Mouse (Mus musculus) brain, embryonic 14.5 days (tissue): ENCODE measurements around the gene Zfp58. TPM values are rescaled to one million over a fixed set of nuclear protein-coding genes. Genes with fewer than 3 reads are reported as not detected.
A peak's percentile ranks its signal among the peaks of the same experiment; 100 is the strongest.
"Not testable (repeated sequence)": the region's sequence is repeated elsewhere in the genome, so short reads cannot be mapped to it uniquely, and the experiment has no call there.

Experiments
- DNase-seq: peaks from one replicate; pipeline ENCODE4 v3.0.0-alpha.2; 2011; ENCODE audit warnings: low read depth
- CTCF ChIP-seq: fragments of 200-500 bp; IDR thresholded peaks from 2 replicates; pipeline ENCODE4 v1.5.1; 2012; ENCODE audit warnings: inconsistent platforms, mild to moderate bottlenecking, moderate library complexity, borderline replicate concordance; ENCODE audit not compliant: insufficient read depth, insufficient read length; ENCODE audit errors: extremely low read depth
- POLR2A ChIP-seq: fragments of 200-500 bp; IDR thresholded peaks from 2 replicates; pipeline ENCODE4 v1.6.1; 2012; ENCODE audit warnings: mild to moderate bottlenecking, inconsistent platforms, borderline replicate concordance; ENCODE audit not compliant: poor library complexity, insufficient read depth, insufficient read length, severe bottlenecking; ENCODE audit errors: extremely low read depth
- polyA plus RNA-seq: library from polyadenylated mRNA; depleted of rRNA; stranded (reverse); fragments of >200 nt; gene quantifications from 2 replicates; pipeline ENCODE4 v1.2.3, GENCODE M21; 2012; rRNA removed

Gene Zfp58
- 5.4 and 5.6 TPM in 2 replicates for polyA plus RNA-seq

GRCm38 (mm10) chr13:67500084-67500719, at the start of gene Zfp58:
Gene Zfp58 (minus strand): TSS chr13:67500555.
- peak; percentile 97 for DNase-seq
- TF ChIP-seq CTCF (no peak), POLR2A (no peak)

GRCm38 (mm10) chr13:67545941-67546340, 45.6 kb upstream of the Zfp58 start:
- no peak for TF ChIP-seq CTCF
- TF ChIP-seq POLR2A, result no peak
- DNase-seq, result no peak

DNA sequence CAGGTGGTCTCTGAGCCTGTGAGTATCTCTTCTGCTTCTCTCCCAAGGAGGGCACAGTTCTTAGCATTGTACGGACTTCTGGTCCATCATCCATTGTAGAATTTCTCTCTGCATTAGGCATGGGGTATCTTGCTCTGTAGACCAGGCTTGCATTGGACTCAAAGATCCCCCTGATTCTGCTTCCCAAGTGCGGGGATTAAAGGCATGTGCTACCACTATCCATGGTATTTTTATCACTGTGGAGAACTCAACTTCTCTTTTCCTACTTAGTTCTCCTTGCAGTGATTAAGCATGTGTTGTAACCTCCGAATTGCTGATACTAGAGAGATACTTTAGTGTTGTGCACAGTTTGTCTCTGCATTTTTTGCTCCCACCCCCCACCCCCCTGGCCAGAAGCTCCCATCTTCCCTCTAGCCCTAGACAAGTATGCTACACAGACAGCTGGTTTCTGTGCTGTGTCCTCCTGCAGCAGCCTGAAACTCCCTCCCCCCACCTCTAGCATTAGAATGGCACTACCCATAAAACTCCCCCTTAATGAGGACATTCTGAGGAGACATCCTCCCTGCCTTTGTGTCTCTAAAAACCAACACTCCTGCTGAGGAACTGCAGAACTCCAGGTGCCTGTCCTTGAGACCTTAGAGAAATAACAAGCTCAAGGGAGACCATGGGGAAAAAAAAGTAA, 26.8 kb upstream of the Zfp58 start:
- no peak for DNase-seq
- TF ChIP-seq CTCF (no peak), POLR2A (no peak)

- peak; percentile 98 for DNase-seq
- 0 out of 2 replicates have a peak, but pooled peaks have one; percentile 25 for TF ChIP-seq POLR2A
- no peak for TF ChIP-seq CTCF
Observed at GRCm38 (mm10) chr13:67525753-67526410, 25.5 kb upstream of the Zfp58 start, which contains the start of the genes Gm26965 and Zfp87. Gene Gm26965 (minus strand): TSS chr13:67526151. Gene Zfp87 (minus strand): TSS chr13:67526177.

DNA sequence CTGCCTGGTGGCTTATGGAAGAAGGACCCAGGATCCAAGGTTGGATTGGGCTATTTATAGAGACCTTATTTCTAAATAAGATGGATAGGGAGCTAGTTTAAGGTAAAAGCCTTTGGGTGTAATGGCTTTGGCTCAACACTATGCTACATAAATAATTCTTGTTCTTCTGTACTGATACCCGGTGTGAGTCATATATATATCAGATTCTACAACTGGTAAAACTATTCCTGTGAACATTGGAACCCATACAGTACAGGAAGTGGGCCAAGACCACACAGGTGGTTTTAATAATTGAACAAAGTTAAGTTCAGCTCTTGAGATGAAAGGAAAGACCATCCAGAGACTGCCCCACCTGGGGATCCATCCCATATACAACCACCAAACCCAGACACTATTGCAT, 553 bp upstream of the Zfp58 start:
- DNase-seq, result no peak
- TF ChIP-seq CTCF, result no peak
- no peak for TF ChIP-seq POLR2A

GRCm38 (mm10) chr13:67495631-67496030, 4.7 kb downstream of the Zfp58 start:
- no peak for DNase-seq
- TF ChIP-seq POLR2A (no peak), CTCF (no peak)

- no peak for DNase-seq
- no peak for TF ChIP-seq CTCF
- TF ChIP-seq POLR2A, result no peak
Observed at GRCm38 (mm10) chr13:67484424-67484811, 15.9 kb downstream of the Zfp58 start.

GRCm38 (mm10) chr13:67483625-67484423, 16.5 kb downstream of the Zfp58 start, which contains the start of gene Zfp874b:
Gene Zfp874b (minus strand): TSS chr13:67484258.
- no peak for TF ChIP-seq POLR2A
- TF ChIP-seq CTCF, result no peak
- peak; percentile 96 for DNase-seq

GRCm38 (mm10) chr13:67481528-67481927, 18.8 kb downstream of the Zfp58 start:
- no peak for TF ChIP-seq POLR2A
- peak; percentile 11; the same call in 1 of the 2 replicates for TF ChIP-seq CTCF
- DNase-seq, result no peak

DNA sequence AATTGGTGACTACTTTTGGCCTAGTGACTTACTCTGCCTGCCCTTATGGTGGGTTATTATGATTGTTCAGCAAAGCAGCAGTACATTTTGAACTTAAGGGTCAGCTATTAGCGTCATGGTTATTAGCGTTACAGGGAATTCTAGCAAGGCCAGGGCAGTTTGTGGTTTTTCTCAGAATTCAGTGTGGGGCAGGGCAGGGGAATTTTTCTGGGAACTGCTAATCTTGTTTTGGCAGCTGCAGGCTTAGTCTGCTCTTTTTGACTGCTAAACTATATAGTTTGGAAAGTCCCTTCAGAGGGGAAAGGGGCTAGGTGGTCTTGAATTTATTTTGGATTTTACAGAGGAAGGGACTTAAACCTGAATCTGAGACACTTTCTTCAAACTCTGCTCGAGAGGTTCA, 31.1 kb downstream of the Zfp58 start:
- TF ChIP-seq POLR2A, result no peak
- no peak for TF ChIP-seq CTCF
- DNase-seq, result no peak

- not testable (repeated sequence) for DNase-seq
Observed at GRCm38 (mm10) chr13:67463506-67464185, 36.7 kb downstream of the Zfp58 start.

DNA sequence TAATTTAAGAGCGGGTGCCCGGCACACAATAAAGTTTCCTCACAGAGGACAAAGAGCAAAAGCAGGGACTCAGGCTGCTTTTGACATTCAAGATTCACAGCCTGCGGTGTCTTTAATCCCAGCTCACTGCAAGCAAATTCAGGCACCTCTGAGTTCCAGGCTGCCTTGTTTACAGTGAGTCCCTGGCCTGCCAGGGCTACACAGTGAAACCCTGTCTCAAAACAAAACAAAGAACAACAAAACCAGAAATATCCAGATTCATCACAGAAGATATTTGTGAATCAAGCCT, 48.4 kb downstream of the Zfp58 start:
- no peak for TF ChIP-seq CTCF
- no peak for TF ChIP-seq POLR2A
- no peak for DNase-seq
